Mouse (Mus musculus) frontal cortex, adult 2 months (tissue): ENCODE data around the gene Mccc1. TPM values are rescaled to one million over a fixed set of nuclear protein-coding genes. Genes with fewer than 3 reads are reported as not detected.

ENCODE experiments used
- DNase-seq, 2 experiments: peaks; one replicate each; pipeline ENCODE4 v3.0.0; 2022; ENCODE audit warnings: low spot score in 1 of 2; ENCODE audit errors: extremely low spot score in 1 of 2
- polyA plus RNA-seq: library from polyadenylated mRNA; depleted of rRNA; stranded (reverse); fragments of >200 nt; gene quantifications from 2 replicates; pipeline ENCODE4 v1.2.3, GENCODE M21; 2012

Gene Mccc1
- polyA plus RNA-seq, 1 experiment: 32.3 TPM

GRCm38 (mm10) chr3:35967366-35967921 lies 33.0 kb downstream of the Mccc1 start:
- DNase-seq: no peak

GRCm38 (mm10) chr3:35966493-35966892 lies 34.0 kb downstream of the Mccc1 start:
- no peak for DNase-seq

GRCm38 (mm10) chr3:35964928-35965327 lies 35.5 kb downstream of the Mccc1 start:
- DNase-seq: no peak

GRCm38 (mm10) chr3:35963921-35964320 lies 36.6 kb downstream of the Mccc1 start:
- DNase-seq: no peak

GRCm38 (mm10) chr3:35963401-35963800 lies 37.1 kb downstream of the Mccc1 start:
- no peak for DNase-seq

GRCm38 (mm10) chr3:35962967-35963366 lies 37.5 kb downstream of the Mccc1 start:
- DNase-seq: no peak

GRCm38 (mm10) chr3:35957230-35957629 lies 43.2 kb downstream of the Mccc1 start:
- no peak for DNase-seq

GRCm38 (mm10) chr3:35954901-35955575 lies 45.4 kb downstream of the Mccc1 start:
- DNase-seq: peak in 1 of 2 experiments; percentile 19

- no peak for DNase-seq
These were observed 46.7 kb downstream of the Mccc1 start for GRCm38 (mm10) chr3:35953816-35954215.

- no peak for DNase-seq
These were observed 47.3 kb downstream of the Mccc1 start for GRCm38 (mm10) chr3:35953184-35953583.

GRCm38 (mm10) chr3:35948197-35948596 lies 52.3 kb downstream of the Mccc1 start:
- DNase-seq: no peak

GRCm38 (mm10) chr3:35940520-35941135 lies 59.9 kb downstream of the Mccc1 start:
- no peak for DNase-seq

GRCm38 (mm10) chr3:35940047-35940446 lies 60.4 kb downstream of the Mccc1 start:
- DNase-seq: no peak

- no peak for DNase-seq
These were observed 63.1 kb downstream of the Mccc1 start, which contains the start of gene Dcun1d1 for GRCm38 (mm10) chr3:35937345-35937744. Dcun1d1 (minus strand) TSS chr3:35937445.

GRCm38 (mm10) chr3:35933405-35933777 lies 67.1 kb downstream of the Mccc1 start:
- DNase-seq: no peak

- DNase-seq: peak in 1 of 2 experiments; percentile 75
These were observed 67.6 kb downstream of the Mccc1 start for GRCm38 (mm10) chr3:35932735-35933404.

GRCm38 (mm10) chr3:35931896-35932727 lies 68.4 kb downstream of the Mccc1 start:
- peak in 1 of 2 experiments; percentile 30 for DNase-seq

- DNase-seq: no peak
These were observed 69.1 kb downstream of the Mccc1 start for GRCm38 (mm10) chr3:35931359-35931758.

- no peak for DNase-seq
These were observed 70.6 kb downstream of the Mccc1 start for GRCm38 (mm10) chr3:35929831-35930230.

GRCm38 (mm10) chr3:35929406-35929805 lies 71.1 kb downstream of the Mccc1 start:
- DNase-seq: peak in 1 of 2 experiments; percentile 42
